Mouse (Mus musculus) ovary, adult 18-20 months (tissue): Measurements from ENCODE around the gene Khnyn.
A peak's percentile ranks its signal among the peaks of the same experiment; 100 is the strongest.

ENCODE experiments used
- DNase-seq: peaks from one replicate; pipeline ENCODE4 v3.0.0; 2022; ENCODE audit warnings: low spot score, mixed read lengths

Khnyn gene

DNA sequence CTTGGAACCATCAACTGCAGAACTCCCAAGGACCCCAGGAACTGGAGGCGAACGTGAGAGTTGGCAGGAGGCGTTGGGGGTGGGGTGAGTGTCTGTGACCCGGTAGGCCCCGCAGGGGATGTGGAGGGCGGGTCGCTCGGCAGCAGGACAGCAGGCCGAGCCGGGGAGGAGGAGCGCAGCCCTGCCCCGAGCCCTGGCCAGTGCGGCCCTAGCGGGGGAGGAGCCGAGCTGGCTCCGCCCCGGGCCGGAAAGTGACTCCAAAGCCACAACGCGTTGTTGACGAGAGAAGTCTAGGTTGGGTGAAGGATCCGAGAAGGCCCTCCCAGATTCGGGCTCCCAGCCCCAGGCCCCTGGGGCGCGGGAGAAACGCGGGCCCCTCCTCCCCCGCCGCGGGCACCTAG lies at the start of gene Khnyn:
Gene Khnyn (plus strand): TSS at position 235 of the 401 bp plus-strand sequence.
- DNase-seq = peak; percentile 91

- no peak for DNase-seq
Measured at GRCm38 (mm10) chr14:55838312-55838711, 46.4 kb upstream of the Khnyn start.

- DNase-seq = no peak
Measured at GRCm38 (mm10) chr14:55838740-55839139, 46.0 kb upstream of the Khnyn start.

- no peak for DNase-seq
Measured at GRCm38 (mm10) chr14:55840853-55841366, 43.8 kb upstream of the Khnyn start.

DNA sequence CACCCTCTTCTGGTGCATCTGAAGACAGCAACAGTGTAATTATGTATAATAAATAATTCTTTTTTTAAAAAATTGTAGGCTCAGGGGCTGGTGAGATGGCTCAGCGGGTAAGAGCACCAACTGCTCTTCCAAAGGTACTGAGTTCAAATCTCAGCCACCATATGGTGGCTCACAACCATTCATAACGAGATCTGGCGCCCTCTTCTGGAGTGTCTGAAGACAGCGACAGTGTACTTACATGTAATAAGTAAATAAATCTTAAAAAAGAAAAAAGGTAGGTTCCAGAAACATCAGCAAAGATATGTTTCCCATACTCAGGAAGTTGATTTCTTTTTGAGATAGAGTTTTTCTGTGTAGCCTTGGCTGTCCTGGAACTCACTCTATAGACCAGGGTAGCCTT lies 42.0 kb upstream of the Khnyn start:
- DNase-seq = no peak

- DNase-seq = no peak
Measured at GRCm38 (mm10) chr14:55845506-55846294, 39.0 kb upstream of the Khnyn start.

GRCm38 (mm10) chr14:55850885-55851284 lies 33.9 kb upstream of the Khnyn start:
- DNase-seq = no peak

- no peak for DNase-seq
Measured at GRCm38 (mm10) chr14:55852646-55853551, 31.8 kb upstream of the Khnyn start.

DNA sequence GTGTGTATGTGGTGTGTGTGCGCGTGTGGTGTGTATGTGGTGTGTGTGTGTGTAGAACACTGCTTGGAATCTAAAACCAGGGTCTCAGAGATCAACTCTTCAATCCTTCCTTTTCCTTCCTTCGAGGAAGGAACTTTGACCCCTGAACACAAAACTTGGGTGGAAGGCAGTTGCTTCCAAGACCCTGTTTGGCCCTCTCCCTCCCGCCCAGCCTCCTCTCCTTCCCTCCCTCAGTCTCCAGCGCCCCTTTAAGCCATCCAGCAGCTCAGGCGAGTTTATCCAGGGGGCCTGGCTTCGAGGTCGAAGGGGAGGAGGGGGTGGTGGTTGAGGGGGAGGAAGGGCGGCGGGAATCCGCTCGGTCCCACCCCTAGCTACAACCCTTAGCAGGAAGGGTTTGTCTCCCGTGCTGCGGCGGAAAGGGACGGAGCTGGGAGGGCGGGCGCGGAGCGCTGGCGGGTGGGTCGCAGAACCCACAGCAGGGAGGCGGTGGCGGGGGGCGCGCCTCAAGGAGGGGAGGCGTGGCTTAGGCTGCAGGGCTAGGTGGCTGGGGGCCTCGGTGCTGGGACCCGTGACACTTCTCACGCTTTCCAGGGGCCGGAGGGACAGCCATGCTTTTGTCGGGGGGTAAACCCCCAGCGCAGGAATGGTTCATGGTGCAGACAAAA lies 31.0 kb upstream of the Khnyn start, which contains the start of gene Nynrin:
Gene Nynrin (plus strand): TSS at position 390 of the 665 bp plus-strand sequence.
- peak; percentile 70 for DNase-seq

- no peak for DNase-seq
Measured at GRCm38 (mm10) chr14:55854406-55855100, 30.2 kb upstream of the Khnyn start.

DNA sequence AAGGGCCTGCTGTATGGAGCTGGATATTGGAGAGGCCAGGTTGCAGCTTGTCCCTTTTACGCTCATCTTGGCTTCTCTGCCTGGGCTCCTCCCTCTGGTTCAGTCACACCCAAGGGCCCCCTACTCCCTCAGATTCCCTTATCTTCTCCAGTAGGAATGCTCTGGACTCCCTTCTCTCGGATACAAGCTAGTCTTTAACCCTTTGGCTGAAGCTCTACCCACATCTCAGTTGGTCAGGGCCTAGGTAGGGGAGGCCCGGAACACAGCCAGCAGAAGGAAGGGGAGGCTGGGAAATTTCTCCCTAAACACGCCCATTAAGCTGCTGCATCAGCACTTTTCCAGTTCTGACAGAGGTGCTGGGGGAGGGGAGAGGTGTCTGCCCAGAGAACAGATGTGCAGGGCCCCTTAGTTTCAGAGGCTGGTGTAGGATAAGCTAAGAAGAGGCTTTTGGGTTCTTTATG lies 29.6 kb upstream of the Khnyn start:
- DNase-seq = peak; percentile 35

GRCm38 (mm10) chr14:55857588-55857987 lies 27.2 kb upstream of the Khnyn start:
- no peak for DNase-seq

GRCm38 (mm10) chr14:55862186-55862585 lies 22.6 kb upstream of the Khnyn start:
- no peak for DNase-seq

DNA sequence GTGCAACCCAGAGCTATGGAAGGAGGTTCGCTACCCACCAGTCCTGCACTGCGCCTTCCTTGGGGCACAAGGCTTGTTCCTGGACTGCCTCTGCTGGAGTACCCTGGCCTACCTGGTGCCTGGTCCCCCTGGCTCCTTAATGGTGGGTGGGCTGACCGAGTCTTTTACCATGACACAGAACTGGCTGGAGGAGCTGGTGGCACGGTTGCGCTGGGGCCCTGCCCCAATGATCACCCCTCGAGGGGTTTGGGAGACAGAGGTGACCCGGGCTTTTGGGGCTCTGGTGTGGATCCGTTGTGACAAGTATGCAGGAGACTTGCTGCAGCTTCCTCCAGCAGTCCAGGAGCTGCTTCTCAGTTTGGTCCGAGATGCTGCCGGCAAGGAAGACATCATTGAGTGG lies 21.8 kb upstream of the Khnyn start:
- DNase-seq = no peak

- no peak for DNase-seq
Measured at GRCm38 (mm10) chr14:55863773-55864172, 21.0 kb upstream of the Khnyn start.

GRCm38 (mm10) chr14:55866962-55867361 lies 17.8 kb upstream of the Khnyn start:
- no peak for DNase-seq

GRCm38 (mm10) chr14:55868230-55869026 lies 16.3 kb upstream of the Khnyn start:
- DNase-seq = no peak

- no peak for DNase-seq
Measured at GRCm38 (mm10) chr14:55869538-55869937, 15.2 kb upstream of the Khnyn start.

DNA sequence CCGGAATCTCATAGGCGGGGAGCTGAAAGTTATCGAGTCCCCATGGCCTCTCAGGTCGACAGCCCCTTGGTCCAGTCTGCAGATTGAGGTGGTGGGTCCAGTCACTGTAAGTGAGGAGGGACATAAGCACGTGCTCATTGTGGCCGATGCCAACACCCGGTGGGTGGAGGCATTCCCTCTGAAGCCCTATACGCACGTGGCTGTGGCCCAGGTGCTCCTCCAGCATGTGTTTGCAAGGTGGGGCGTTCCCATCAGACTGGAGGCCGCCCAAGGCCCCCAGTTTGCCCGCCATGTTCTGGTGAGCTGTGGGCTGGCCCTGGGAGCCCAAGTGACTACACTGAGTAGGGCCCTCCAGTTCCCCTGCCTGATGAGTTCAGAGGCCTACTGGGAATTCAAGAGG lies 12.7 kb upstream of the Khnyn start:
- DNase-seq = no peak

- no peak for DNase-seq
Measured at GRCm38 (mm10) chr14:55872551-55872950, 12.2 kb upstream of the Khnyn start.
